1 mouse cellular context compared by ENCODE assay signal in genomic region chr5:112297257-112297656, GRCm38 (mm10).
TF ChIP-seq lines count a peak whose summit lies in the region.

No protein-coding gene starts in this region.

TF ChIP-seq in MEL, 35 proteins besides CTCF, POLR2A, EP300 and RAD21 (continued from another document):
- no peak for TF ChIP-seq JUND (IDR thresholded peaks at IDR 0.05; ENCODE audit: low read depth, low read length)
- TF ChIP-seq NELFE (IDR thresholded peaks at IDR 0.05; ENCODE audit: low read depth, low read length): no peak
- TF ChIP-seq ELF1 (IDR thresholded peaks at IDR 0.05; ENCODE audit: low read depth, low read length): no peak
